Mouse (Mus musculus): ENCODE measurements around the gene Aaas.
A peak's percentile ranks its signal among the peaks of the same experiment; 100 is the strongest.

Gene Aaas

GRCm38 (mm10) chr15:102302542-102302941 is 48.0 kb downstream of the Aaas start:
- DNase-seq = no peak

GRCm38 (mm10) chr15:102296368-102297006 is 54.1 kb downstream of the Aaas start:
- DNase-seq = no peak

- DNase-seq = peak; percentile 95 to 96
Observed at GRCm38 (mm10) chr15:102295633-102296367, 54.8 kb downstream of the Aaas start, which contains the start of gene Espl1. Espl1 (plus strand) TSS chr15:102296266.
